Mouse (Mus musculus): Measurements from ENCODE around the gene Vmn1r127. TPM values are rescaled to one million over a fixed set of nuclear protein-coding genes. Genes with fewer than 3 reads are reported as not detected.

Gene Vmn1r127
- polyA plus RNA-seq (2014; fragmentation: Illumina TruSeq; extraction: RNeasy Lipid Tissue Mini Kit (QIAGEN cat#74804)): not detected

DNA sequence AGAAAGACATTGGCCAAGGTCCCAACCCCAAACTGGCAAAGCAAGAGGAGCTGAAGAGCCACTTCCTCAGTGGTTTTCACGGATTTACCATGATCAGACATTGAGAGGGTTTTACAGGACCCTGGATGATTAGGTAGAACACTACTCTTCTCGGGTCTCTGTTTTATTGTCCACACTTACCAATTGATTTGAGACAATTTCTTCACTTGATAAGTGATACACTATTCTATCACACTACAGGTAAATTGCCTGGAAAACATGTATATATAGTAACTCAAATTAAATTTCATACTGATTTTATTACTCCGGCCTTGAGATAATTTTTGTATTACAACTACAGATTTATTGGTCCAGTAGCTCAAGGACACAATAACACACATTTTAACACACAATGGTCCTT lies at the start of gene Vmn1r127:
Gene Vmn1r127 (minus strand): TSS at position 101 of the 400 bp plus-strand sequence.

GRCm38 (mm10) chr7:21361191-21361590 lies 41.5 kb upstream of the Vmn1r127 start, which contains the start of gene Vmn1r129:
Gene Vmn1r129 (minus strand): TSS chr7:21361291.

GRCm38 (mm10) chr7:21349073-21349472 lies 29.4 kb upstream of the Vmn1r127 start, which contains the start of gene Vmn1r128:
Gene Vmn1r128 (plus strand): TSS chr7:21349373.

DNA sequence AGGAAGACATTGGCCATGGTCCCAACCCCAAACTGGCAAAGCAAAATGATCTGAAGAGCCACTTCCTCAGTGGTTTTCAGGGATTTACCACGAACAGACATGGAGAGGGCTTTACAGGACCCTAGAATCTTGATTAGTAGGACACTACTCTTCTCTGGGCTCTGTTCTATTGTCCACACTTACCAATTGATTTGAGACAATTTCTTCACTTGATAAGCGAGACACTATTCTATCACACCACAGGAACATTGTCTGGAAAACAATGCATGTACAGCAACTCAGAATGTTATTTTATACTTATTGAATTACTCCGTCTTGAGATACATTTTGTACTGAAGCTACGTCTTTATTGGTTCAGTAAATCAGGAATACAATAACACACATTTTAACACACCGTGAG lies 18.3 kb downstream of the Vmn1r127 start, which contains the start of gene Vmn1r126:
Gene Vmn1r126 (minus strand): TSS at position 101 of the 400 bp plus-strand sequence.

GRCm38 (mm10) chr7:21271879-21272278 lies 47.8 kb downstream of the Vmn1r127 start, which contains the start of gene Vmn1r125:
Gene Vmn1r125 (plus strand): TSS chr7:21272179.

Other genes starting within 250 kb of the Vmn1r127 start
- not detected for gene Vmn1r121, start 221.3 kb downstream of the Vmn1r127 start, polyA plus RNA-seq (2014; fragmentation: Illumina TruSeq; extraction: RNeasy Lipid Tissue Mini Kit (QIAGEN cat#74804))
- gene Vmn1r122, start 185.7 kb downstream of the Vmn1r127 start, polyA plus RNA-seq (2014; fragmentation: Illumina TruSeq; extraction: RNeasy Lipid Tissue Mini Kit (QIAGEN cat#74804)): not detected
- not detected for gene Vmn1r123, start 157.7 kb downstream of the Vmn1r127 start, polyA plus RNA-seq (2014; fragmentation: Illumina TruSeq; extraction: RNeasy Lipid Tissue Mini Kit (QIAGEN cat#74804))
- not detected for gene Gm5157, start 129.4 kb downstream of the Vmn1r127 start, polyA plus RNA-seq (2014; fragmentation: Illumina TruSeq; extraction: RNeasy Lipid Tissue Mini Kit (QIAGEN cat#74804))
- not detected for gene Vmn1r124, start 59.2 kb downstream of the Vmn1r127 start, polyA plus RNA-seq (2014; fragmentation: Illumina TruSeq; extraction: RNeasy Lipid Tissue Mini Kit (QIAGEN cat#74804))
- gene Vmn1r125, start 47.7 kb downstream of the Vmn1r127 start, polyA plus RNA-seq (2014; fragmentation: Illumina TruSeq; extraction: RNeasy Lipid Tissue Mini Kit (QIAGEN cat#74804)): not detected
- gene Vmn1r126, start 18.4 kb downstream of the Vmn1r127 start, polyA plus RNA-seq (2014; fragmentation: Illumina TruSeq; extraction: RNeasy Lipid Tissue Mini Kit (QIAGEN cat#74804)): not detected
- gene Vmn1r128, start 29.5 kb upstream of the Vmn1r127 start, polyA plus RNA-seq (2014; fragmentation: Illumina TruSeq; extraction: RNeasy Lipid Tissue Mini Kit (QIAGEN cat#74804)): not detected
- not detected for gene Vmn1r129, start 41.4 kb upstream of the Vmn1r127 start, polyA plus RNA-seq (2014; fragmentation: Illumina TruSeq; extraction: RNeasy Lipid Tissue Mini Kit (QIAGEN cat#74804))
- gene Gm6882, start 112.9 kb upstream of the Vmn1r127 start, polyA plus RNA-seq (2014; fragmentation: Illumina TruSeq; extraction: RNeasy Lipid Tissue Mini Kit (QIAGEN cat#74804)): not detected
- not detected for gene Vmn1r130, start 191.9 kb upstream of the Vmn1r127 start, polyA plus RNA-seq (2014; fragmentation: Illumina TruSeq; extraction: RNeasy Lipid Tissue Mini Kit (QIAGEN cat#74804))
- not detected for gene Vmn1r131, start 226.2 kb upstream of the Vmn1r127 start, polyA plus RNA-seq (2014; fragmentation: Illumina TruSeq; extraction: RNeasy Lipid Tissue Mini Kit (QIAGEN cat#74804))